Mouse (Mus musculus) liver, embryonic 13.5 days (tissue): ENCODE data around the gene Myrf. TPM values are rescaled to one million over a fixed set of nuclear protein-coding genes. Genes with fewer than 3 reads are reported as not detected.
"Not testable (repeated sequence)": the region's sequence is repeated elsewhere in the genome, so short reads cannot be mapped to it uniquely, and the experiment has no call there.

Experiments
- ATAC-seq: fragments of 200-750 bp; cut with Nextera tagmentation; 2 replicates; pipeline ENCODE4 v1.8.0; 2017; ENCODE audit warnings: low read depth, mild to moderate bottlenecking, moderate number of reproducible peaks, moderate library complexity
- DNase-seq: peaks from one replicate; pipeline ENCODE4 v3.0.0; 2022
- H3K27ac ChIP-seq: fragments of 300-500 bp; sonication (generic); 2 replicates; pipeline ENCODE4 v1.5.1; 2015; ENCODE audit warnings: moderate library complexity, mild to moderate bottlenecking, inconsistent platforms
- H3K27me3 ChIP-seq: fragments of 300-500 bp; sonication (generic); 2 replicates; pipeline ENCODE4 v1.6.1; 2015; ENCODE audit warnings: mild to moderate bottlenecking, inconsistent platforms
- H3K36me3 ChIP-seq: fragments of 300-500 bp; sonication (generic); 2 replicates; pipeline ENCODE4 v1.6.1; 2015; ENCODE audit warnings: mild to moderate bottlenecking, inconsistent platforms
- H3K4me1 ChIP-seq: fragments of 300-500 bp; sonication (generic); replicated peaks from 2 replicates; pipeline ENCODE4 v1.6.1; 2015; ENCODE audit warnings: inconsistent platforms
- H3K4me2 ChIP-seq: fragments of 300-500 bp; sonication (generic); 2 replicates; pipeline ENCODE4 v1.6.1; 2015; ENCODE audit warnings: inconsistent platforms, mild to moderate bottlenecking, moderate library complexity
- H3K4me3 ChIP-seq: fragments of 300-500 bp; sonication (generic); replicated peaks from 2 replicates; pipeline ENCODE4 v1.5.1; 2015; ENCODE audit warnings: mild to moderate bottlenecking, inconsistent platforms
- H3K9ac ChIP-seq: fragments of 300-500 bp; sonication (generic); 2 replicates; pipeline ENCODE4 v1.6.1; 2015; ENCODE audit warnings: mild to moderate bottlenecking, inconsistent platforms
- H3K9me3 ChIP-seq: fragments of 300-500 bp; sonication (generic); replicated peaks from 2 replicates; pipeline ENCODE4 v1.6.1; 2016; ENCODE audit warnings: inconsistent platforms
- WGBS: fragments of 180-500 bp; shearing (Covaris S2); methylation state at CpG from one replicate; pipeline ENCODE4 v1.1.7; 2015; ENCODE audit not compliant: insufficient replicate concordance; 5-methylcytosine and 5-hydroxymethylcytosine counted together
- polyA plus RNA-seq: library from polyadenylated mRNA; unstranded; fragments of >200 nt; fragmentation: Nextera tagmentation; extraction: Ambion mirVana; gene quantifications from 2 replicates; pipeline ENCODE4 v1.2.1, GENCODE M21; 2015

The Myrf gene
- polyA plus RNA-seq, 1 experiment from 2014 or later = 3.2 TPM

- peaks cover 59% of the 10 kb centered on the region for H3K4me1 ChIP-seq
- no peaks in the 10 kb centered on the region for H3K9me3 ChIP-seq
- no peak overlapping the region for H3K4me3 ChIP-seq
- 67% methylated on average over 4 of the region's 4 CpGs for WGBS
- H3K9ac ChIP-seq = no peak overlapping the region
- no peaks in the 10 kb centered on the region for H3K27me3 ChIP-seq
- no peak overlapping the region for H3K4me2 ChIP-seq
- DNase-seq = no peak
- H3K27ac ChIP-seq = peak overlapping the region; percentile 48
- H3K36me3 ChIP-seq = no peaks in the 10 kb centered on the region
- no peak for ATAC-seq
Observed at GRCm38 (mm10) chr19:10174956-10175355, 65.6 kb downstream of the Myrf start.

- Histone ChIP-seq H3K27me3 (no peaks in the 10 kb centered on the region), H3K9ac (peak overlapping the region; percentile 62), H3K4me1 (peaks cover 68% of the 10 kb centered on the region), H3K4me2 (peak overlapping the region; percentile 63), H3K9me3 (no peaks in the 10 kb centered on the region), H3K27ac (peak overlapping the region; percentile 94), H3K4me3 (no peak overlapping the region), H3K36me3 (no peaks in the 10 kb centered on the region)
- no peak for DNase-seq
- ATAC-seq = no peak
- 60% methylated on average over 7 of the region's 7 CpGs for WGBS
Observed at GRCm38 (mm10) chr19:10173844-10174539, 66.6 kb downstream of the Myrf start.

GRCm38 (mm10) chr19:10173116-10173718, 67.3 kb downstream of the Myrf start:
- peak overlapping the region; percentile 62 for H3K9ac ChIP-seq
- peak overlapping the region; percentile 32 for H3K4me3 ChIP-seq

GRCm38 (mm10) chr19:10171846-10172245, 68.7 kb downstream of the Myrf start:
- no peaks in the 10 kb centered on the region for H3K27me3 ChIP-seq

More at GRCm38 (mm10) chr19:10173116-10173718, 67.3 kb downstream of the Myrf start:
- no peaks in the 10 kb centered on the region for H3K36me3 ChIP-seq
- H3K4me1 ChIP-seq = peaks cover 68% of the 10 kb centered on the region
- H3K27ac ChIP-seq = peak overlapping the region; percentile 94
- ATAC-seq (peak; percentile 94), DNase-seq (peak; percentile 79)
- 19% methylated on average over 5 of the region's 5 CpGs for WGBS
- H3K4me2 ChIP-seq = peak overlapping the region; percentile 63
- H3K9me3 ChIP-seq = no peaks in the 10 kb centered on the region
- no peaks in the 10 kb centered on the region for H3K27me3 ChIP-seq

GRCm38 (mm10) chr19:10171359-10171758, 69.2 kb downstream of the Myrf start:
- Histone ChIP-seq H3K27me3 (no peaks in the 10 kb centered on the region), H3K9ac (no peak overlapping the region), H3K4me2 (no peak overlapping the region), H3K27ac (peak overlapping the region; percentile 94), H3K4me1 (peaks cover 60% of the 10 kb centered on the region), H3K9me3 (no peaks in the 10 kb centered on the region), H3K36me3 (no peaks in the 10 kb centered on the region), H3K4me3 (no peak overlapping the region)
- ATAC-seq (no peak), DNase-seq (no peak)
- WGBS = 64% methylated on average over 7 of the region's 7 CpGs

More at GRCm38 (mm10) chr19:10171846-10172245, 68.7 kb downstream of the Myrf start:
- peaks cover 62% of the 10 kb centered on the region for H3K4me1 ChIP-seq
- no peaks in the 10 kb centered on the region for H3K36me3 ChIP-seq
- H3K27ac ChIP-seq = peak overlapping the region; percentile 94
- ATAC-seq (no peak), DNase-seq (no peak)
- no peak overlapping the region for H3K4me3 ChIP-seq
- H3K9ac ChIP-seq = peak overlapping the region; percentile 37
- H3K4me2 ChIP-seq = 0 out of 2 replicates have a peak overlapping the region, but pooled peaks have one; percentile 8
- H3K9me3 ChIP-seq = no peaks in the 10 kb centered on the region

GRCm38 (mm10) chr19:10170466-10170865, 70.1 kb downstream of the Myrf start:
- no peak overlapping the region for H3K9ac ChIP-seq
- no peak overlapping the region for H3K4me3 ChIP-seq
- peak overlapping the region; percentile 56 for H3K27ac ChIP-seq
- H3K4me1 ChIP-seq = peaks cover 60% of the 10 kb centered on the region
- WGBS = 74% methylated on average over 1 of the region's 1 CpGs
- H3K27me3 ChIP-seq = no peaks in the 10 kb centered on the region
- H3K36me3 ChIP-seq = no peaks in the 10 kb centered on the region
- H3K9me3 ChIP-seq = no peaks in the 10 kb centered on the region
- no peak for ATAC-seq
- H3K4me2 ChIP-seq = no peak overlapping the region
- DNase-seq = no peak

- not testable (repeated sequence) for H3K9ac ChIP-seq, H3K27me3 ChIP-seq, DNase-seq, H3K36me3 ChIP-seq, ATAC-seq, H3K9me3 ChIP-seq, H3K4me2 ChIP-seq, H3K4me3 ChIP-seq
- peak overlapping the region; percentile 47 for H3K27ac ChIP-seq
- 84% methylated on average over 3 of the region's 3 CpGs for WGBS
- peaks cover 56% of the 10 kb centered on the region for H3K4me1 ChIP-seq
Observed at GRCm38 (mm10) chr19:10169692-10170330, 70.7 kb downstream of the Myrf start.

GRCm38 (mm10) chr19:10169179-10169578, 71.4 kb downstream of the Myrf start:
- DNase-seq (no peak), ATAC-seq (peak; percentile 35; the same call in 1 of the 2 replicates)
- H3K27ac ChIP-seq = peak overlapping the region; percentile 47; the same call in 1 of the 2 replicates

GRCm38 (mm10) chr19:10168441-10168840, 72.1 kb downstream of the Myrf start:
- Histone ChIP-seq H3K9ac (no peak overlapping the region), H3K4me3 (no peak overlapping the region), H3K27me3 (no peaks in the 10 kb centered on the region), H3K4me2 (no peak overlapping the region), H3K4me1 (peaks cover 43% of the 10 kb centered on the region), H3K36me3 (no peaks in the 10 kb centered on the region), H3K9me3 (no peaks in the 10 kb centered on the region), H3K27ac (no peak overlapping the region)
- no peak for ATAC-seq
- WGBS = 82% methylated on average over 3 of the region's 3 CpGs
- DNase-seq = no peak

More at GRCm38 (mm10) chr19:10169179-10169578, 71.4 kb downstream of the Myrf start:
- H3K4me2 ChIP-seq = no peak overlapping the region
- H3K4me1 ChIP-seq = peaks cover 50% of the 10 kb centered on the region
- H3K36me3 ChIP-seq = no peaks in the 10 kb centered on the region
- no peaks in the 10 kb centered on the region for H3K27me3 ChIP-seq
- no peaks in the 10 kb centered on the region for H3K9me3 ChIP-seq
- no peak overlapping the region for H3K4me3 ChIP-seq
- no peak overlapping the region for H3K9ac ChIP-seq

- Histone ChIP-seq H3K36me3 (no peaks in the 10 kb centered on the region), H3K9ac (no peak overlapping the region), H3K4me1 (peaks cover 38% of the 10 kb centered on the region), H3K27me3 (no peaks in the 10 kb centered on the region), H3K4me2 (no peak overlapping the region), H3K27ac (no peak overlapping the region), H3K4me3 (no peak overlapping the region), H3K9me3 (no peaks in the 10 kb centered on the region)
- no peak for ATAC-seq
- 80% methylated on average over 1 of the region's 1 CpGs for WGBS
- DNase-seq = no peak
Observed at GRCm38 (mm10) chr19:10167951-10168350, 72.6 kb downstream of the Myrf start.

- no peak overlapping the region for H3K4me2 ChIP-seq
- H3K9me3 ChIP-seq = no peaks in the 10 kb centered on the region
- H3K4me3 ChIP-seq = no peak overlapping the region
- no peaks in the 10 kb centered on the region for H3K27me3 ChIP-seq
- no peak for ATAC-seq
- peaks cover 29% of the 10 kb centered on the region for H3K4me1 ChIP-seq
- H3K27ac ChIP-seq = no peak overlapping the region
- no peak overlapping the region for H3K9ac ChIP-seq
- WGBS = 59% methylated on average over 4 of the region's 4 CpGs
- no peak for DNase-seq
- H3K36me3 ChIP-seq = no peaks in the 10 kb centered on the region
Observed at GRCm38 (mm10) chr19:10167112-10167511, 73.4 kb downstream of the Myrf start.
